Mouse (Mus musculus) T-helper 1 cell (primary cell): ENCODE measurements around the gene Napa.

ENCODE experiments used
- in situ Hi-C: fragments of 300-600 bp; cut with MboI, MseI; formaldehyde crosslinking; loops from one replicate; pipeline ENCODE4 v1.15.1; 2025; ENCODE audit warnings: high pct_unique_total_duplicates

The Napa gene

GRCm38 (mm10) chr7:16130956-16131634 is 32.8 kb downstream of the Napa start:
- in situ Hi-C loops = no loop called here

- in situ Hi-C loops = no loop called here
Measured at GRCm38 (mm10) chr7:16132161-16132581, 33.9 kb downstream of the Napa start.

- in situ Hi-C loops = no loop called here
Measured at GRCm38 (mm10) chr7:16132926-16133325, 34.7 kb downstream of the Napa start.

GRCm38 (mm10) chr7:16133691-16134090 is 35.4 kb downstream of the Napa start:
- in situ Hi-C loops = no loop called here

- in situ Hi-C loops = no loop called here
Measured at GRCm38 (mm10) chr7:16134951-16135392, 36.7 kb downstream of the Napa start.

- in situ Hi-C loops = loop anchor here (10.0 kb wide), 1 partner anchor 162 kb away; no protein-coding TSS in a partner anchor
Measured at GRCm38 (mm10) chr7:16146489-16147410, 48.5 kb downstream of the Napa start.

- in situ Hi-C loops = loop anchor here (10.0 kb wide), 1 partner anchor 163 kb away; no protein-coding TSS in a partner anchor
Measured at GRCm38 (mm10) chr7:16147643-16148042, 49.4 kb downstream of the Napa start.

- in situ Hi-C loops = loop anchor here (10.0 kb wide), 1 partner anchor 164 kb away; no protein-coding TSS in a partner anchor
Measured at GRCm38 (mm10) chr7:16149241-16149640, 51.0 kb downstream of the Napa start.

- in situ Hi-C loops = no loop called here
Measured at GRCm38 (mm10) chr7:16150191-16151145, 52.2 kb downstream of the Napa start.

- in situ Hi-C loops = no loop called here
Measured at GRCm38 (mm10) chr7:16153522-16153921, 55.3 kb downstream of the Napa start.

- in situ Hi-C loops = no loop called here
Measured at GRCm38 (mm10) chr7:16155132-16155872, 57.0 kb downstream of the Napa start.

GRCm38 (mm10) chr7:16156105-16156714 is 58.0 kb downstream of the Napa start:
- in situ Hi-C loops = no loop called here

GRCm38 (mm10) chr7:16158735-16159134 is 60.5 kb downstream of the Napa start:
- in situ Hi-C loops = no loop called here

- in situ Hi-C loops = no loop called here
Measured at GRCm38 (mm10) chr7:16160702-16161101, 62.4 kb downstream of the Napa start.

GRCm38 (mm10) chr7:16161302-16161701 is 63.0 kb downstream of the Napa start:
- in situ Hi-C loops = no loop called here

- in situ Hi-C loops = no loop called here
Measured at GRCm38 (mm10) chr7:16162036-16162435, 63.8 kb downstream of the Napa start.
